Mouse (Mus musculus) mature B cell (primary cell): ENCODE results near the gene H2-D1.

ENCODE experiments used
- in situ Hi-C: fragments of 300-500 bp; cut with MboI; formaldehyde crosslinking; loops from 2 replicates; pipeline ENCODE4 v1.14.3; 2019

H2-D1 gene

DNA sequence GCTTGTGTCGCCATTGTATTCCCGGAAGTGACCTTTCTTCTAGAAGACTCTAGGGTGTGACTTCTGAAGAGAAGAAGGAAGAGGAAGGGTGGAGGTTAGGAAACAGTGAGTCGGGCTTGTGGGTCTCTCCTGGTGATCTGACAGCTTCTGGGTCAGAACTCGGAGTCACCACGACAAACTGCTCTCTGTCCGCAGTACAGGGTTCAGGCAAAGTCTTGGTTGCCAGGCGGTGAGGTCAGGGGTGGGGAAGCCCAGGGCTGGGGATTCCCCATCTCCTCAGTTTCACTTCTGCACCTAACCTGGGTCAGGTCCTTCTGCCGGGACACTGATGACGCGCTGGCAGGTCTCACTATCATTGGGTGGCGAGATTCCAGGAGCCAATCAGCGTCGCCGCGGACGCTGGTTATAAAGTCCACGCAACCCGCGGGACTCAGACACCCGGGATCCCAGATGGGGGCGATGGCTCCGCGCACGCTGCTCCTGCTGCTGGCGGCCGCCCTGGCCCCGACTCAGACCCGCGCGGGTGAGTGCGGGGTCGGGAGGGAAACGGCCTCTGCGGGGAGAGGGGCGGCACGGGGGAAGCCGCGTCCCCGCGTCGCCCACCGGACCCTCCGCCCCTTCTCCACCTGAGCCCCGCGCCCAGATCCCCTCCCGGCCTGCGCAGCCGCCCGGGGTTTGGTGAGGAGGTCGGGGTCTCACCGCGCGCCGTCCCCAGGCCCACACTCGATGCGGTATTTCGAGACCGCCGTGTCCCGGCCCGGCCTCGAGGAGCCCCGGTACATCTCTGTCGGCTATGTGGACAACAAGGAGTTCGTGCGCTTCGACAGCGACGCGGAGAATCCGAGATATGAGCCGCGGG lies at the start of gene H2-D1:
Gene H2-D1 (plus strand): TSS at position 67 of the 859 bp plus-strand sequence.
- in situ Hi-C loops = no loop called here

DNA sequence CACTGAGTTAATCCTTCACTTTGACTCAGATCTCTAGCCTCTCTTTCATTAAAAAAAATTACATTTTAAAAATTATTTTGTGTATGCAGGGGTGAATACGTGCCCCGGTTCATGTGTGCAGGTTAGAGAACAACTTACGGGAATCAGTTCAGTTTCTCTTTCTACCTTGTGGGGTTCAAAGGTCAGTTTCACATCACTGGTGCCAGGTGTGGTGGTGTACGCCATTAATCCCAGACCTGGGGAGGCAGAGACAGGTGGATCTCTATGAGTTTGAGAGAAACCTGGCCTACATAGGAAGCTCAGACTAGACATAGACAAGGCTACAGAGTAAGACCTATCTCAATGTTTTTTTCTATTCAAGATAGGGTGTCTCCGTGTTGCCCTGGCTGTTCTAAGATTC lies 49.5 kb upstream of the H2-D1 start:
- in situ Hi-C loops = no loop called here

DNA sequence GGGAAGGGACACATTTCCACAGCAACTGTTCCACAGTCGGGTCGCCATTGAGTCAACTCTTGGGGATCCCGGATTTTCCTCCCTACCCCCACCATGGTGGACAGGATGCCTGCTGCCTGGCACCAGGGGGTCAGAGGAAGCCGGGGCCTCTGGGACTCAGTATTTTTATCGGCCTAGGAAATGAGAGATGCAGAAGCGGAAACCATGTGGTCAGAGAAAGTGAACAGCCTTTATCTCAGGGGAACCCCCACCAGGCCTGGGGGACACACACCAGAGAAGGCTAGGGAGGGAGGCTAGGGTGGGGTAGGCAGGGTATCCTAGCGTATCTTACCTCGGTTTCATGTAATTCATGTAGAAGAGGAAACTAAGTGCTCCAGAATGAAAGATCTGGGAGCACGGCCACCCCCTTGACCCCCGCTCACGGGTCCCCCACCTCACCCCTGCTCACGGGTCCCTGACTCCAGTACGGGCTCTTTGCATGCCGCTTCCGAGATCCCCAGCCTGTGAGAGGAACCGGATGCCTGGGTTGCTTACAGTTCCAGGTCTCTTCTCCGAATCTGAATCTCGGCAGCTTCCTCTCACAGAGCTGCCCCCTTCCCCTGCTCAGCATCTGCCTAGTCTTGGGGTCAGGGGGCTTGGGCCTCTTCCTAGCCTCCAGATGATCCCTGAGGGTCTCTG lies 43.9 kb upstream of the H2-D1 start:
- in situ Hi-C loops = no loop called here

DNA sequence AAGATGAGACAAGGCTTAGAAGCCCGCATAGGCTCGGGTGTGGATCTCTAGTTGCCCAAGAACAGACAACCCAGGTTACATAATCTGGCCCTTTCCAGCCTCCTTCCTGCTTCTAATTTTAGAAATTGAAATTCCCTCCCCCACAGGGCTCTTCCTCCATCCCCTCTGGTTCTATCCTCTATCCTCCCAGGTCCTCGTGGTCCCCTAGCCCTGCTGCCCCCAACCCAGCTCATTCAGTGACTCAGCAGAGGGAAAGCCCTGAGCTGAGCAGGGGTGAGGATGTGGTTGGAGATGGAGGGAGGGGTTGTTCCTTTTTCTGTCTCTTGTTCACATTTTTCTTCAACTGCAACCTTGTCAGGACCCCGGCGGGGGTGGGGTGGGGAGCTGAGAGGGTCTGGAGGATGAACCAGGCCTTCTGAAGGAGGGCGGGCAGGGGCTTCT lies 42.9 kb upstream of the H2-D1 start:
- in situ Hi-C loops = no loop called here

DNA sequence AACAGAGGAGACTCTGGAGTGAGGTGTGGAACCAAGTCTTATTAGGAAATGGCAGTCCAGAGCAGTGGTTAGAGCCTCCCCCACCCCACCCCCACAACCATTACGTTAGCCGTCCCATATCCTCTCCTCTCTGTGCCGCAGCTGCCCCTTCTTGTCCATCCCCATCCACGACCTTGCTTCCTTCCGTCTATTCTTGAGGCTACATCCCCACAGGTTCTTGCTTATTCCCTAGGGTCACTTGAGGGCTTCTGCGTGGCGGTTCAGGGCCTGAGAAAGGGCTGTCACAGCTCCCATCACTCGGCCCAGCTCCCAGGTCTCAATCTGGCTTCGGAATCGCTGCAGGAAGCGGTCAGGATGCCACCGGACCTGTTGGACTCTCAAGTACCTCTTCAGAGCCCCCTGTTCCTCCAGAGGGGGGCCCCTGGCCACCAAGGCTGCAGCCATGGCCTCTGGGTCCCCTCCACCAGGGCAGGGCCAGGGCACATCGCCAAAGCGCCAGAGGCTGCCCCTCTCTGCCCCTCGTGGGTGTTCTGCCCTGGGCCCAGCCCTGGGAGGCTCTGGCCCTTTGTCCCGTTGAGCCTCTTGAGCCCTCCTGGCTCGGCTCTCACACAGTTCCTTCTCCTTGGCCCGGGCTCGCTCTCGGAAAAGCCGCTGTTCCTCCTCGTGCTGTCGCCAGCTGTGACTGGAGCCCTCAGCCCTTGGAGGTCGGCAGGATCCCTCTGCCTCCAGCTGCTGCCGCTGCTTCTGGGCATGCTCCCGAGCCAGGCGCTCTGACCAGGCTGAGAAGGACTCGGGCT lies 42.2 kb upstream of the H2-D1 start, which contains the start of gene Gm16181:
Gene Gm16181 (plus strand): TSS at position 679 of the 797 bp plus-strand sequence.
- in situ Hi-C loops = no loop called here

DNA sequence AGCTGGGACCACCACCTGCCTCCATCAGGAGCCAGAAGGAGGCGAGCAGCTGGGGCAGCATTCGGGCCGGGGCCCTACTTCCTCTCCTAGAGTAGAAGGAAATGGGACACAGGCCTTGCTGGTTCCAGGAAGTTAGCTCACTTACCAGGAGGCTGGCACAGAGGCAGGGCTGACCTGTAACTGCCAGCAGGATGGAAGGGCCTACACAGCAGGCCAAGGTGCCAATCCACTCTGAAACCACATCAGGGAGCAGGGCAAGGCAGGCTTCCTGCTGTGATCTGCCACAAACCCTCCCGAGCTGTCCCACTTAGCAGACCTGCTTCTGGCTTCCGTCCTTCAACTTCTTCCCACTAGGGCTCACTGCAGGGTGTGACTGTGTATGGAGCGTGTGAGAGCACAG lies 40.2 kb upstream of the H2-D1 start:
- in situ Hi-C loops = no loop called here

DNA sequence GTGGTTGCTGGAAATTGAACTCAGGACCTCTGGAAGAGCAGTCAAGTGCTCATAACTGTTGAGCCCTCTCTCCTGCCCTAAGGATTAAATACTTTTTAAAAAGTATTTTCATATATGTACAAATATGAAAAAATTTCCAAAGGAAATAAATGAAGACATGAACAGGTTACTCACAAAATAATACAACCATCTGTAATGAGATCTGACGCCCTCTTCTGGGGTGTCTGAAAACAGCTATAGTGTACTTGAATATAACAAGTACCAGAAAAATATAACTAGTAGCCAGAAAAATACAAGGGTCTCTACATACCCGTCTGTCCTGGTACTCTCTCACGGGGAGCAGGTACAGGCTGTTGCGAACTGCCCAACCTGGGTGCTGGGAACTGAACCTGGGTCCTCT lies 37.9 kb upstream of the H2-D1 start:
- in situ Hi-C loops = no loop called here

DNA sequence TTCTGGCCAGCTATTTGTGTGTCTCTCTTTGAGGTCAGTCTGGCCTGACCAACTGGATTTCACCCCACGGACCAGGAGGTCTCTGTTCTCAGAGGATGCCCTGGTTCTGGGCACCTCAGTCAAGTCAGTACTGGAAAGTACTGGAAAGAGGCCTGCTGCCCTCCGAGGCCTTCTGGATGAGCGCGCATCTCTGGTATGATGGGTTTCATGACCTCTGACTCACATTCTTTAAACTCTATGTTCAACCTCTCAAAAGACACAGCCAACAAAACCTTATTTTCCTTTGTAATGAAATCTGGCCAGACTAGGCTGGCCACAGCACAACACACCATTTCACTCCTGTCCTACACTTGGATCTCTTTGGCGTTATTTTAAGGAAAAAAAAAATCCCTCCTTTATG lies 37.1 kb upstream of the H2-D1 start:
- in situ Hi-C loops = no loop called here

DNA sequence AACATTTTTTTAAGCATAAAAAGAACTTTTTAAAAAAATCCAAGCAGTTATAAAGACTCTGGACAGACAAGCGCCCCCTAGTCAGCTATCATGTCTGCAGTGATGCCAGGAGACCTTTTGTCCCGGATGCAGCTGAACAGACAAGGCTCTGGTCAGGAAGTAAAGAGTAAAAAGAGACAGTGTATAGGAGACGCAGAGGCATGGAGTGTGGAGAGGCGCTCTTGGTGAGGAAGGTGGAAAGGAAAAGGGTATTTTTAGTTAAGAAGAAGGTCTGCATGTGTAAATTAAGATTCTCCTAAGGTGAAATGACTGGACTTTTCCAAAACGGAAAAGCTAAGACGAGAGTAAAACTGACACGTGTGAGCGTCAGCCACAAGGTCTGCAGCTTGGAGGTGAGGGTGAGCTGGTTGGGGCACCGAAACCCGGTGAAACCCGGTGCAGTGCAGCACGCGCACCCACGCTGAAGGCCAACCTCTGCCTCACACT lies 35.9 kb upstream of the H2-D1 start:
- in situ Hi-C loops = no loop called here

DNA sequence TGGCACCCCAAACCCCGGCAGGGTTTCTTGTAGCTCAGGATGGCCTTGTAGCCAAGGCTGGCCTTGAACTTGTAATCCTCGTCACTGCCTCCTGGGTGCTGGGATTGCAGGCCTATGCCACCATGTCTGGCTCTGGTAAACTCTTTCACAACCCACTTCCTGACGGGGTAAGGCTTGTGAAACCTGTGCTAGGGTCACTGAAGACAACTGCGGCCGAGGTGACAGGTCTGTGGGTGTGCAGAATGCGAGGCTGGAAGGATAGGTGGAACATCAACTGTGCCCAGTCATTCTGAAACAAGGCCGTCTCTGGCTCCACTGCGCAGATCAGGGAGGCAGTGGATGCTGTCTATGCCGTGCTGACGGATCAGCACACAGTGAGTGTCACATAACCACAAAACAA lies 31.5 kb upstream of the H2-D1 start:
- in situ Hi-C loops = loop anchor here (5.0 kb wide), 1 partner anchor 64 kb away; no protein-coding TSS in a partner anchor

DNA sequence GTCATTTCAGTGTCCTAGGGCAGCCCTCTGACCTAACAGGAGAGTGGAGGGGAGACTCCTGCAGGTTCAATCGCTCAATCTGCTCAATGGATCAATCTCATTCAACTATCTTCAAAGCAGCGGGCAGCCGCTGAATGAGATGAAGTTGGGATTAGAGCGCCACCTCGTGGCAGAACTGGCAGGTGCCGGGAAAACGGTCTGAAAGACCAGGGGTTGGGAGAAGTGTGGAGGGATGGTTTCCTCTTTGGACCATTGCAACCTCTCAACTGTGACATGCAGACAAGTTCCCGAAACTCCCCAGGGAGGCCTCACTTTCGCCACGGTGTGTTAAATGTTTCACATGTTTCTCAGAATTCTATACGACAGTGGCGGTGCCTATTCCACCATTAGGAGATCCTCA lies 30.5 kb upstream of the H2-D1 start:
- in situ Hi-C loops = loop anchor here (5.0 kb wide), 1 partner anchor 65 kb away; no protein-coding TSS in a partner anchor

DNA sequence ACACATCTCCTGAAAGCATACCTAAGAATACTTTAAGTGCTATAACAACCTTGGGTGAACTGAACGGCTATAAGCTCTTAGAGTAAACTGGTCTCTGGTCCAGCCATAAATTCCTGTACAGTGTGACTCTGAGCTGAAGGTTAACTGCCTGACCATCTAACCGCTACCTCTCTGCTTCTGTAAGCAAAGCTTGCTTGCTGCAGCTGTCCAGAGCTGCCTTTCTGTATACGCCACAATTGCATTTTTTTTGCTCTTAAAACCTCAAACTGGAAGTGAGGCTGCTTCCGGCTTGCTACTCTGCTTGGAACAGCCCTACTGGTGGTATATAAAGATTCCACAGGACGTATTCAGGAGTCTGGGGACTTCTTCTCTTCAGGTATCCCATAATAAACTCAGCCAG lies 29.9 kb upstream of the H2-D1 start:
- in situ Hi-C loops = loop anchor here (5.0 kb wide), 1 partner anchor 65 kb away; no protein-coding TSS in a partner anchor

DNA sequence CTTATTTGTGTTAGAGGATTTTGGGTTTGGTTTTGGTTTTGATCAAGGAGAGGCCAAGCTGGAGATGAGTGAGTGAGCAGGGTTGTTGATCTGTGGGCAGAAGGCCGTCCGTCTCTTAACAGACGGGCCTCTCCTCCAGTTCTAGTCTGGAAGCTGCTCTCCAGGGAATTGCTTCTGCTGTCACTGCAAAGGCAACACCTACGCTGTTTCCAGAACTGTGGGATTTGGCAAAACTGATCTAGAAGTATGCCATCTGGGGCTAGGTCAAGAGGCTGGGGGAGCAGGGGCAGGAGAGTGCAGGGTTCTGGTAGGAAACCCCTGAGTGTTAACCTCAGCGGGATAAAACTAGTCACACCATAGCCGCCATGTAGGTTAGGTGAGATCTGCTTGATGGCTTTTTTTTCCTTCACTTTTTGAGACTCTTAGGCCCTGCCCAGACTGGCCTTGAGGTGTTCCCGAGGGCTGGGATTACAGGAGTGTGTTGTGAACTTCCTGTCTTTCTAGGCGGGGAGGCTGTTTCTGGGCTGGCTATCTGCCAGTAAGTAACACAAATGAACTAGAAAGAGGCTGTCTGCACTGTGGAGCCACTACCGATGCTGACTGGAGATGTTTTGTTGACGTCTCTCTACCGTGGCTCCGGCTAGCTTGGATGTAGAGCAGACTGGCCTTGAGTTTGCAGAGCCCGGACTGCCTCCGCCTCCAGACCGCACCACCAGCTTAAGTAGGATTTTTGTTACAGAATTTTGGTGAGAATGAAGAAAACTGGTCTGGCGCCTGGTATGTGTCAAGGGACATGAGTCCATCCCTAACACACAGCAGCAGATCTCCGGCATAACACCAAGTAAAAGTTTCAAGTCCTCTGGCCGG lies 29.2 kb upstream of the H2-D1 start, which contains the start of gene Atp6v1g2:
Gene Atp6v1g2 (plus strand): TSS at position 547 of the 867 bp plus-strand sequence.
- in situ Hi-C loops = loop anchor here (5.0 kb wide), 1 partner anchor 66 kb away; no protein-coding TSS in a partner anchor

DNA sequence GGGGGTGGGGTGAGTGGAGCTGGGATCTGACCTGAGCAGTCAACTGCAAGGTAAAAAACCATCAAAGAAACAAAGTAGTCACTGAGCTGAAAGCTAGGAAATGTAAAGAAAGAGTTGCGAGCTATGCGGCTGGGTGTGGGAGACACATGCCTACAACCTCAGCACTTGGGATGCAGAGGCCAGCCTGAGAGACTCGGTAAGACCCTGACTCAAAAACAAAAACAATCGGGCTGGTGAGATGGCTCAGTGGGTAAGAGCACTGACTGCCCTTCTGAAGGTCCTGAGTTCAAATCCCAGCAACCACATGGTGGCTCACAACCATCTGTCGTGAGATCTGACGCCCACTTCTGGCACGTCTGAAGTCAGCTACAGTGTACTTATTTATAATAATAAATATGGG lies 28.4 kb upstream of the H2-D1 start:
- in situ Hi-C loops = loop anchor here (5.0 kb wide), 1 partner anchor 67 kb away; no protein-coding TSS in a partner anchor

DNA sequence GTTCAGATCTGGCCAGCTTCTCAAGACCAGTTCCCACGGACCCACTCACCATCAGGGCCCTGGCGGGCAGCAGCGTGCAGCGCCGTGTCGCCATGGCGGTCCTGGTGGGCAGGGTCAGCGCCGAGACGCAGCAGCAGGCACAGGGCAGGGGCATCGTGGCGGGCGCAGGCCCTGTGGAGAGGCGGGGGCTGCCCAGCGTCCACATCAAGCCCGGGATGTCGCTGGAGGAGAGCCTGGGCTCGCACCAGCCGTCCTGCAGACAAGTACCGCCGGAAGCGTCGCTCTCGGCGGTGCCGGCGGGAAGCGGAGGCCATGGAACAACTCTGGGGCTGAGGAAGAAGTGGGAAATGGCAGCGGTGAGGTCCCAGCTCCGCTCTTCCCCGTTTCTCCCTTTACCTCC lies 27.6 kb upstream of the H2-D1 start:
- in situ Hi-C loops = loop anchor here (5.0 kb wide), 1 partner anchor 68 kb away; no protein-coding TSS in a partner anchor

DNA sequence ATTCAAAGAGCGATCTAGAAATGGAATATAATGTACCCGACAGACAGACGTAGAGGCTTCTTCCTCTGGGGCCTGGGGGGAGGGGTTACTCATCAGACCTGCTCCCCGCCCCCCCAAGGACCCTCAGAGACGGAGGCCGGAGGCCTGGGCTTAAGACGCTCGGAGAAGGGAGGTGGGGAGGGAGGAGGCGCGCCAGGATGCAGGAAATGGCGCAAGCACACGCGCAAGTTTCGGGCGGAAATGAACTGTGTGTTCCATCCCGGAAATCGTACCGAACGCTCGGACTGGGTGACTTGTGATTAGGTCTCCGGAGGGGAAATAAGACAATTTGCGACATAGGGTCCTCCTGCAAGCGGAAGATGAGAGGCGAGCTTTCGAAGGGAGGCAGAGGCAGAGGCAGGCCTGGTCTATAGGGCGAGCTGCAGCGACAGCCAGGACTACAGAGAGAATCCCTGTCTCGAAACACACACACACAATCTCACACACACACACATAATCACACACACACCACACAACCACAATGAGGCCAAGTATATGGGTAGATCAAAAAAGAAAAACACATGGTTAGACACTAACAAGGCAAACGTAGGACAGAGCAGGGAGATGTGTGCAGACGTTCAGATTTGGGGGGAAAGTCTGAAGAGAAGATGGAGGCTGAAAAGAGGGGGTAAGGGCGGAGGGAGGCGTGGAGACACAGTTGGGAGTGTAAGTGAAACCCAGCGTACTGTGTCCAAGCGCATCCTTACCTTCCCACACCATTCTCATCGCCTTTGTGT lies 26.7 kb upstream of the H2-D1 start, which contains the start of gene Nfkbil1:
Gene Nfkbil1 (minus strand): TSS at position 179 of the 776 bp plus-strand sequence.
- in situ Hi-C loops = no loop called here

DNA sequence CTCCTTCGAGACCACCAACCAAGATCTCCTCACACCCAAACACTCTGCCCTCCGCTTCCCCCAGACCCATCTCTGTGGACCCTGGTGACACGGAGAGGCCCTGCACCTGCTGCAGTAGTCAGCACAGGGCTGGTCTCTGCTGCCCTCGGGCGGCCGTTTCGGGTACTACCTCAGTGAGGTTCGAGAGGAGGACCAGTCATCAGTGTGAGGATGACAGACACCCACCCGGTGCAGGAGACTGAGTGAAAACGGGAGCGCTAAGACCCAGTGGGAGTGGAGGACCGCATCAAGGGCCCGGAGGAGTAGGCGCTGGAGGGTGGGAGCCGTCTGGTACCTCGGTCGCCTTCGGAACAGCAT lies 26.2 kb upstream of the H2-D1 start:
- in situ Hi-C loops = no loop called here

DNA sequence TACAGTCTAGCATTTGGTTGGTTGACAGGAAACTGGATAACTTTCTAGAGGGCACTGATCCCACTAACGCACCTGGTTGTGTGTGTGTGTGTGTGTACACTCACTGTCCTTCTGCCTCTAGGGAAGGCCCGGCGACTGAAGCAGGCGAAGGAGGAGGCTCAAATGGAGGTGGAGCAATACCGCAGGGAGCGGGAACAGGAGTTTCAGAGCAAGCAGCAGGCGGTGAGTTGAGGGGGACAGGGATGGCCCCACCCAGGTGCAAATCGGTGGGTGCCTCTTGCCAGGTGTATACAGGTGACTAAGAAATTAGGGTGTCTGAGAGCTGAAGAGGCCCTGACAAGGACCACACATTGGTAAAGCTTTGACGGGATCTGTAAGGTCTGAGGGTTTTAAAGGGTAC lies 25.5 kb upstream of the H2-D1 start:
- in situ Hi-C loops = no loop called here

DNA sequence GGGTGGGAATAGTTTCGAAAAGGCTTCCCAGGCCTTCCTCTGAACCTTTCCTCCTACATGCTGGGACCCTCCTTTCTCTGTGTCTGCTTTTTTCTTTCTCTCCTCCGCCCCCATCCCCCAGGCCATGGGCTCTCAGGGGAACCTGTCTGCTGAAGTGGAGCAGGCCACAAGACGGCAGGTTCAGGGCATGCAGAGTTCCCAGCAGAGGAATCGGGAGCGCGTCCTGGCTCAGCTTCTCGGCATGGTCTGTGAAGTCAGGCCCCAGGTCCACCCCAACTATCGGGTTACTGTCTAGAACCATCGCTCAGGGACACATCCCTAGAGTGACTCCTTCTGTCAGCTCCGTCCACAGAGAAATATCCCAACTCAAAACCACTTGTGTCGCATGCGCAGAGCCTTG lies 25.0 kb upstream of the H2-D1 start:
- in situ Hi-C loops = no loop called here

DNA sequence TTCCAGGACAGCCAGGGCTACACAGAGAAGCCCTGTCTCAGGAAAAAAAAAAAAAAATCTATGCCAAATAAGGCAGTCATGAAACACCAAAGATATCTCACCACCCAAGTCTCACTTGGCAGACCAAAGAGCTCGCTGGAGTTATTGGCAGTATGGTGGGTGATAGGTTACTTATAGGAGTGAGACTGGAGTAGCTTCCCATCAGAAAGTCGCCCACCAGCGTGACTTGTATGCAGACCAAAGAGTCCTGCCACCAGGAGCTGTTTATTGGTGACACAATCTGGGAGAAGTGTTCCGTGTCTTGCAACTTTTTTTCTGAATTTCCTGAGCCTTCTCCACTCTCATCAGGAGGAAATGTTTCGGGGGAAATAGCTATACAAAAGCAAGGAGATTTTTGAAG lies 22.8 kb upstream of the H2-D1 start:
- in situ Hi-C loops = no loop called here
